Mouse (Mus musculus) C2C12 (cell line): ENCODE measurements at regions not wholly inside any gene's neighbourhood (a gene's known extent, or its start where the extent isn't known, plus 50 kb on each side); places are given as distances from the start of the nearest gene placed in this dataset.

Source experiments
- CEBPB ChIP-seq: IDR thresholded peaks from one replicate; pipeline ENCODE4 v1.6.1; 2011; ENCODE audit warnings: low read depth, mild to moderate bottlenecking, control low read depth, moderate library complexity
- CTCF ChIP-seq: IDR thresholded peaks from one replicate; pipeline ENCODE4 v1.5.1; 2011; ENCODE audit not compliant: control insufficient read depth, insufficient read depth, insufficient read length
- MAX ChIP-seq: IDR thresholded peaks from one replicate; pipeline ENCODE4 v1.6.1; 2011; ENCODE audit warnings: mild to moderate bottlenecking, control low read depth
- MYOD1 ChIP-seq: IDR thresholded peaks from one replicate; pipeline ENCODE4 v1.6.1; 2011; ENCODE audit warnings: low read depth; ENCODE audit not compliant: control insufficient read depth, insufficient read length
- USF1 ChIP-seq: IDR thresholded peaks from one replicate; pipeline ENCODE4 v1.6.1; 2011; ENCODE audit warnings: low read depth, mild to moderate bottlenecking, control low read depth, moderate library complexity

DNA sequence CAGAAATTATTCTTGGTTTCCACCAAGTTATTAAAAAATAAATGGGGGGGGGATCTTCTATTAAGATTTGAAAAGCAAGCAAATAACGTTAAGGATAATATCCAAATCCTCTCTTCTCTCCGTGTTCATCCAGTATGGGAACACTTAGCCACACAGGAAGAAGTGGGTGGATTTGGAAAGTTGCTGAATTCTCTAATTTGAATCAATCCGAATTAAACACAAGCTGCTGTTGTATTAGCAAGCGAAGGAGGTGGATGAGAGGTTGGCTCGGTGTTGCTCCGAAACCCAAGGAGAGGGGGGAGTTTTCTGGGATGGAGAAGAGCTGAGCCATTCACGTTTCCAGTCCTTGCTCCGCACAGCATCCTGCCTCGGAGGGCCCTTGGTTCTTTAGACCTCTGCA, 97.6 kb upstream of the Lnx1 start:
- TF ChIP-seq CTCF (no peak), USF1 (no peak), MAX (no peak), MYOD1 (no peak), CEBPB (no peak)
